Mouse (Mus musculus): ENCODE results near the gene Tcf20. TPM values are rescaled to one million over a fixed set of nuclear protein-coding genes. Genes with fewer than 3 reads are reported as not detected.

The Tcf20 gene
- total and polyA plus RNA-seq, 3 experiments: 34.7 to 92.0 (median 91.8) TPM

DNA sequence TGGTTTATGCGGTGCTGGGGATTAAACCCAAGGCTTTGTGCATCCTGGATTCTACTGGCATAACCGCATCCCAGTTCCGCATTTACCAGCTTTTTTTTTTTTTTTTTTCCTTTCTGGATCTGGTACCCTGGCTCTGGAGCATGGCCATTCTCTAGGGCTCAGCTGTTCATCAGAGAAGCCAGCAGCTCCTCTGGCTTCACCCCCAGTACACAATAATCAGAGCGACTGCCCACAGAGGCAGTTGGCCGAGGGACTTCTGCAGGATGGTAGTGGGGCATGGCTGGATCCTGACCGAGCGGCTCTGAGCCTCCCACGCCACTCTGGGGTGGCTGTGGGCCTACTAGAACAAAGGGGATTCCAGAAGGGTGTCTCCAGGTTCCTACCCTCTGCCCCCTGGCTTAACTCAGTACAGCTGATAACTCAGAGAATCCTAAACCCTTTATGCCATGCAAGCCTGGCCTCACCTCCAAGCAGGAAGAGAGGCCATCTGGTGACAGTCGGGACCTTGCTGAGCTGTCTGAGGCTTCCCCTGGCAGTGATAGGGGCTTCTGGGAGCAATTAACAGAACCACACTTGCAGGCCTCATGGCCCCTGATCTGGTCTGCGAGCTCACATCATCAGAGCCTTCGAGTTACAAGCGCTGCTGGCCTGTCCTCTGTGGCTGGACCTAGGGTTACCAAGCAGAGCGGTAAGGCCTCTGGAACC is 4.6 kb upstream of the Tcf20 start:
- Histone ChIP-seq H3K4me3 (ENCODE audit: control insufficient read depth in 1 of 2, insufficient read depth in 1 of 2, low read depth in 2 of 2, low read length in 2 of 2) (no peak overlapping the region), H3K4me1 (ENCODE audit: control insufficient read depth in 1 of 2, insufficient read depth in 2 of 2, low read length in 2 of 2) (peaks cover 0 to 9% of the 10 kb centered on the region in 2 experiments; a peak in 2 of 4 replicates), H3K9me3 (replicated peaks; ENCODE audit: insufficient read depth, low read length) (no peaks in the 10 kb centered on the region), H3K9ac (ENCODE audit: control insufficient read depth, low read depth, low read length, poor library complexity, severe bottlenecking) (no peak overlapping the region), H3K79me2 (ENCODE audit: control insufficient read depth, insufficient read depth, low read length, poor library complexity) (no peaks in the 10 kb centered on the region), H3K27ac (ENCODE audit: control insufficient read depth, low read depth, low read length) (no peak overlapping the region), H3K36me3 (ENCODE audit: control insufficient read depth in 1 of 2, insufficient read depth in 2 of 2, low read length in 2 of 2) (no peaks in the 10 kb centered on the region), H3K27me3 (ENCODE audit: control insufficient read depth in 1 of 2, insufficient read depth in 2 of 2, low read length in 2 of 2) (no peaks in the 10 kb centered on the region; a peak in 1 of 4 replicates)
- no peak for TF ChIP-seq UBTF (IDR thresholded peaks at IDR 0.05; ENCODE audit: borderline replicate concordance, insufficient read depth, low read depth, low read length)
- TF ChIP-seq GATA1 (IDR thresholded peaks at IDR 0.05; ENCODE audit: low read depth, low read length): no peak
- no peak for TF ChIP-seq USF2 (IDR thresholded peaks at IDR 0.05; ENCODE audit: borderline replicate concordance in 1 of 2, insufficient read depth in 1 of 2, low read depth in 1 of 2, low read length in 2 of 2)
- TF ChIP-seq POLR2AphosphoS5 (IDR thresholded peaks at IDR 0.05; ENCODE audit: borderline replicate concordance, low read depth, low read length): no peak
- TF ChIP-seq NRF1 (IDR thresholded peaks at IDR 0.05; ENCODE audit: insufficient read depth, low read depth, low read length, poor library complexity, severe bottlenecking): no peak
- TF ChIP-seq POLR2A (IDR thresholded peaks at IDR 0.05; ENCODE audit: control insufficient read depth in 1 of 2, insufficient read depth in 1 of 2, low read depth in 1 of 2, low read length in 2 of 2, poor library complexity in 1 of 2): no peak
- TF ChIP-seq USF1 (IDR thresholded peaks at IDR 0.05; ENCODE audit: low read depth, low read length): no peak
- TF ChIP-seq EP300 (IDR thresholded peaks at IDR 0.05; ENCODE audit: low read depth in 1 of 2, low read length in 2 of 2): no peak
- no peak for TF ChIP-seq BHLHE40 (IDR thresholded peaks at IDR 0.05; ENCODE audit: borderline replicate concordance, low read depth, low read length)
- no peak for DNase-seq (ENCODE audit: low read depth, low spot score)

DNA sequence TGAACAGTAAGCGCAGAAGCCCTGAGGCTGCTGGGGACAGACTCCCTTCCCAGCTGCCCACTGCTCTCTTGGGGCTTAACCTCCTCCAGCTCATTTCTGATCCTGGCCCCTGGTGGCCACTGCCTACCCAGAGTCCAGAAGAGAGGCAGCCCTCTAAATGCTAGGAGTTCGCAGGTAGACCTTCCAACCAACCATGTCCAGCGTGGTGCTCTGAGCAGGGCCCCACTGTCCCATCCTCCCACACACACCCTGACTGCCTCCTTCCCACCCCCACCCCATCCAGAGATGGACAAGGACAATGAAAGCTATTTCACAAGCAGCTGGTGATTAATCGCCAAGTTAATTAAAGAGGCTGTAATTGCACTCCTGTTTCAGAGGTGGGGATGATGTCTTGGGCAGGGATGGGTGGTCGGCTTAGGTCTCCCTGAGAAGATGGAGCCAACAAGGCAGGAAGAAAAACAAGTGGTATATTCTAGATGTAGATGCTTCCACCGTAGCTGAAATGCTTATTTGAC is 1.6 kb upstream of the Tcf20 start:
- Histone ChIP-seq H3K4me1 (ENCODE audit: control insufficient read depth in 1 of 2, insufficient read depth in 2 of 2, low read length in 2 of 2) (peaks cover 0 to 10% of the 10 kb centered on the region in 2 experiments; a peak in 2 of 4 replicates), H3K36me3 (ENCODE audit: control insufficient read depth in 1 of 2, insufficient read depth in 2 of 2, low read length in 2 of 2) (no peaks in the 10 kb centered on the region)

More for the DNA sequence above, 1.6 kb upstream of the Tcf20 start:
- Histone ChIP-seq H3K79me2 (ENCODE audit: control insufficient read depth, insufficient read depth, low read length, poor library complexity) (no peaks in the 10 kb centered on the region), H3K4me3 (ENCODE audit: control insufficient read depth in 1 of 2, insufficient read depth in 1 of 2, low read depth in 2 of 2, low read length in 2 of 2) (no peak overlapping the region), H3K27ac (ENCODE audit: control insufficient read depth, low read depth, low read length) (no peak overlapping the region), H3K9ac (ENCODE audit: control insufficient read depth, low read depth, low read length, poor library complexity, severe bottlenecking) (no peak overlapping the region), H3K9me3 (replicated peaks; ENCODE audit: insufficient read depth, low read length) (no peaks in the 10 kb centered on the region), H3K27me3 (ENCODE audit: control insufficient read depth in 1 of 2, insufficient read depth in 2 of 2, low read length in 2 of 2) (peaks cover 0 to 2% of the 10 kb centered on the region in 2 experiments; a peak in 2 of 4 replicates)
- no peak for TF ChIP-seq USF2 (IDR thresholded peaks at IDR 0.05; ENCODE audit: borderline replicate concordance in 1 of 2, insufficient read depth in 1 of 2, low read depth in 1 of 2, low read length in 2 of 2)
- TF ChIP-seq HCFC1 (IDR thresholded peaks at IDR 0.05; ENCODE audit: low read depth, low read length): no peak
- TF ChIP-seq GATA1 (IDR thresholded peaks at IDR 0.05; ENCODE audit: low read depth, low read length): no peak
- TF ChIP-seq SIN3A (IDR thresholded peaks at IDR 0.05; ENCODE audit: low read length): no peak
- TF ChIP-seq TAL1 (IDR thresholded peaks at IDR 0.05; ENCODE audit: low read length): no peak
- DNase-seq (ENCODE audit: low read depth, low spot score): no peak

All from MEL (cell line).